Mouse (Mus musculus) lung, postnatal 0 days (tissue): ENCODE data around the gene P2rx4. TPM values are rescaled to one million over a fixed set of nuclear protein-coding genes. Genes with fewer than 3 reads are reported as not detected.

ENCODE experiments used
- ATAC-seq: fragments of 200-750 bp; cut with Nextera tagmentation; 2 replicates; pipeline ENCODE4 v1.8.0; 2017; ENCODE audit warnings: moderate library complexity
- DNase-seq: peaks from one replicate; pipeline ENCODE4 v3.0.0-alpha.2; 2016; ENCODE audit warnings: low spot score
- H3K27ac ChIP-seq: fragments of 300-500 bp; sonication (generic); 2 replicates; pipeline ENCODE4 v1.5.1; 2014; ENCODE audit warnings: antibody characterized with exemption, mild to moderate bottlenecking, low read length, mixed read lengths
- H3K27me3 ChIP-seq: fragments of 300-500 bp; sonication (generic); replicated peaks from 2 replicates; pipeline ENCODE4 v1.6.1; 2014; ENCODE audit warnings: low read length, mixed read lengths; ENCODE audit not compliant: insufficient read depth
- H3K36me3 ChIP-seq: fragments of 300-500 bp; sonication (generic); 2 replicates; pipeline ENCODE4 v1.6.1; 2014; ENCODE audit warnings: low read length, mixed read lengths; ENCODE audit not compliant: insufficient read depth
- H3K4me1 ChIP-seq: fragments of 300-500 bp; sonication (generic); 2 replicates; pipeline ENCODE4 v1.6.1; 2014; ENCODE audit warnings: antibody characterized with exemption, low read depth, low read length, mixed read lengths; ENCODE audit not compliant: insufficient read depth
- H3K4me2 ChIP-seq: fragments of 300-500 bp; sonication (generic); replicated peaks from 2 replicates; pipeline ENCODE4 v1.6.1; 2014; ENCODE audit warnings: low read depth, mild to moderate bottlenecking, low read length, moderate library complexity, mixed read lengths
- H3K4me3 ChIP-seq: fragments of 300-500 bp; sonication (generic); 2 replicates; pipeline ENCODE4 v1.5.1; 2014; ENCODE audit warnings: low read depth, low read length
- H3K9ac ChIP-seq: fragments of 300-500 bp; sonication (generic); replicated peaks from 2 replicates; pipeline ENCODE4 v1.6.1; 2014; ENCODE audit warnings: low read depth, mild to moderate bottlenecking
- H3K9me3 ChIP-seq: fragments of 300-500 bp; sonication (generic); 2 replicates; pipeline ENCODE4 v1.6.1; 2016; ENCODE audit warnings: low read length, mixed read lengths
- CTCF ChIP-seq: IDR thresholded peaks from 2 replicates; pipeline ENCODE4 v1.5.1; 2016; ENCODE audit warnings: antibody characterized with exemption, mild to moderate bottlenecking
- EP300 ChIP-seq: IDR thresholded peaks from 2 replicates; pipeline ENCODE4 v1.6.1; 2016; ENCODE audit warnings: antibody characterized with exemption, mild to moderate bottlenecking, control low read depth
- WGBS: fragments of 180-500 bp; shearing (Covaris S2); extraction: QIAGEN DNeasy Blood & Tissue Kit; methylation state at CpG from one replicate; pipeline ENCODE4 v1.1.7; 2014; 5-methylcytosine and 5-hydroxymethylcytosine counted together
- polyA plus RNA-seq: library from polyadenylated mRNA; unstranded; fragments of >200 nt; fragmentation: Nextera tagmentation; extraction: Ambion mirVana; gene quantifications from 2 replicates; pipeline ENCODE4 v1.2.1, GENCODE M21; 2015

The P2rx4 gene
- polyA plus RNA-seq, 1 experiment from 2014 or later = 57.8 TPM

- DNase-seq = no peak
- no peaks in the 10 kb centered on the region for H3K36me3 ChIP-seq
- H3K27ac ChIP-seq = no peak overlapping the region
- H3K27me3 ChIP-seq = no peaks in the 10 kb centered on the region
- H3K4me2 ChIP-seq = no peak overlapping the region
- TF ChIP-seq EP300 = no peak
- TF ChIP-seq CTCF = no peak
- no peak overlapping the region for H3K4me3 ChIP-seq
- ATAC-seq = no peak
- H3K9me3 ChIP-seq = no peaks in the 10 kb centered on the region
- no peak overlapping the region for H3K9ac ChIP-seq
- 70% methylated on average over 8 of the region's 8 CpGs for WGBS
- H3K4me1 ChIP-seq = no peaks in the 10 kb centered on the region
Observed at GRCm38 (mm10) chr5:122676002-122676401, 31.3 kb upstream of the P2rx4 start.

DNA sequence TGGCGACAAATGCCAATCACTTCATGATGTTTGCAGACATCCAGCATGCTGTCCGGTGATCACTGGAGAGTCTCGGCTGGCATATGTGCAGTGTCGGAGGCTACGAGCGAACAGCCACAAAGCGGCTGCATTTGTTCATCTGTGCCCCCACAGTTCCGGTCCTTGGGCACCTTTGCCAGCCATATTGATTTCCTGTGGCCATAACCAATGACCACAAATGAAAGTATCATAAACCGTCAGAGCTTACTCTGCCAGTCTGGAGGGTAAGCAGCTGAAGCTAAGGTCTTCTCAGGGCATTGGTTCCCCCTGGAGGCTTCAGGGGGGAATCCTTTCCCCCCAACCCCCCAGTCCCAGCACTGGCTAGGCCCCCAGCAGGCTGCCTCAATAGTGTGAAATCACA, 29.4 kb upstream of the P2rx4 start:
- DNase-seq (no peak), ATAC-seq (no peak)
- Histone ChIP-seq H3K27me3 (no peaks in the 10 kb centered on the region), H3K4me3 (no peak overlapping the region), H3K9ac (no peak overlapping the region), H3K9me3 (no peaks in the 10 kb centered on the region), H3K27ac (no peak overlapping the region), H3K36me3 (no peaks in the 10 kb centered on the region), H3K4me2 (no peak overlapping the region), H3K4me1 (no peaks in the 10 kb centered on the region)
- no peak for TF ChIP-seq CTCF
- no peak for TF ChIP-seq EP300
- 85% methylated on average over 9 of the region's 9 CpGs for WGBS

DNA sequence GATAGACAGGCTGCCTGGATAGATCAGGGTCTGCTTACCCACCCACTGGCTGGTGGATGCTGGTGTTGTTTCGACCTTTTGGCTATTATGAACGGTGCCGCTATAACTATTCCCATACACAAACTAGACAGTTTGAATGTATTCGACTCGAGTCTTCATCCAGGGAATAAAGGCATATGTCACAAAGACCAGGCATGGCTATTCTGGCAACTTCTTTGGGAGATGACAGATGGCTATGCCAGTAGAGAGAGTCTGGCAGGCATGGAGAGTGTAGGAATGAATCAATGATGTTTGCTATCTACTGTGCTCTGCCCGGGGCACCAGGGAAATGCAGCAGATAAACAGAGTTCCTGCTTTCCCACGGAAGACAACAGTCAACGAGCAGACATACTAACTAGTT, 27.5 kb upstream of the P2rx4 start:
- no peak for ATAC-seq
- H3K4me3 ChIP-seq = no peak overlapping the region
- no peaks in the 10 kb centered on the region for H3K36me3 ChIP-seq
- WGBS = 84% methylated on average over 8 of the region's 8 CpGs
- no peak overlapping the region for H3K9ac ChIP-seq
- no peaks in the 10 kb centered on the region for H3K4me1 ChIP-seq
- H3K27me3 ChIP-seq = no peaks in the 10 kb centered on the region
- H3K4me2 ChIP-seq = no peak overlapping the region
- no peaks in the 10 kb centered on the region for H3K9me3 ChIP-seq
- no peak for DNase-seq
- TF ChIP-seq EP300 (no peak), CTCF (no peak)
- H3K27ac ChIP-seq = no peak overlapping the region

DNA sequence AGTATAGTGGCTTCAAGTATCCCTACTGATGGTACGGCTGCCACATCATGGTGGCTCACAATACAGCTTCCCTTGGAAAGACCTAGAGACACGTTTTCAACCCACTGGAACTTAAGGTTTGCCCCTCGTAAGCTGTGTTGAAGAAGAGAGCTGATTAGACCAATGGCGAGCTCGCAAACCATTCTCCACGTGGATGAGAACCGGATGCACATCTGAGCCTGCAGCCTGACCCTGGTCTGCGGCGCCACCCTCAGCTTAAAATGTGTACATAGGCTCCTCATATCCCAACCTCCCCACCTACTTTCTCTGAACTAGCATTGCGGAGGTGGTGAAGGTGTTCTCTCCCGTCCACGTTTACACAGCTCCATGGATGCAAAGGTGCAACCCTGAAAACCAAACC, 26.1 kb upstream of the P2rx4 start:
- Histone ChIP-seq H3K36me3 (no peaks in the 10 kb centered on the region), H3K4me1 (no peaks in the 10 kb centered on the region), H3K9me3 (no peaks in the 10 kb centered on the region), H3K27me3 (no peaks in the 10 kb centered on the region), H3K9ac (no peak overlapping the region), H3K4me3 (no peak overlapping the region), H3K4me2 (no peak overlapping the region), H3K27ac (no peak overlapping the region)
- TF ChIP-seq CTCF (peak; percentile 8; the same call in 1 of the 2 replicates), EP300 (no peak)
- WGBS = 79% methylated on average over 12 of the region's 12 CpGs
- no peak for DNase-seq
- no peak for ATAC-seq

DNA sequence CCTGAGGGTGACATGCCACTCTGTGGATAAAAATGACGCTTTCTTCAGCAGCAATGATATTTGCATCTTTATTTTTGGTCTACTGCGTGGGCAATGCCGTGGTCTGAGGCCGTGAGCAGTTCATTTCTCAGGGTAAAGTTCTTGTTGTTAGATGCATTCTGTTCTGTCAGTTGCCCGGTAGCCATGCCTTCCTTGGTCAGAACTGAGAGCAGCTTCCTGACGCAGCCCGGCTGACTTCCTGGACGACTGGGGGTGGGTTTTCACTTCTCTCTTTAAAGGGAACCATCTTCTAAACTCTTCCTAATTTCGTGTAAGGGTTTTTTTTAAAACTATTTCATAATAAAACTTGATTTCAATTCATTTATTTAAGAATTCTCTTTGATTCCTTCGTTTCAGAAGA, 23.4 kb upstream of the P2rx4 start:
- H3K9ac ChIP-seq = no peak overlapping the region
- H3K4me2 ChIP-seq = no peak overlapping the region
- H3K9me3 ChIP-seq = no peaks in the 10 kb centered on the region
- no peaks in the 10 kb centered on the region for H3K27me3 ChIP-seq
- DNase-seq = no peak
- no peak for ATAC-seq
- H3K4me1 ChIP-seq = no peaks in the 10 kb centered on the region
- no peaks in the 10 kb centered on the region for H3K36me3 ChIP-seq
- H3K4me3 ChIP-seq = no peak overlapping the region
- TF ChIP-seq CTCF (no peak), EP300 (no peak)
- no peak overlapping the region for H3K27ac ChIP-seq
- WGBS = 56% methylated on average over 10 of the region's 10 CpGs

DNA sequence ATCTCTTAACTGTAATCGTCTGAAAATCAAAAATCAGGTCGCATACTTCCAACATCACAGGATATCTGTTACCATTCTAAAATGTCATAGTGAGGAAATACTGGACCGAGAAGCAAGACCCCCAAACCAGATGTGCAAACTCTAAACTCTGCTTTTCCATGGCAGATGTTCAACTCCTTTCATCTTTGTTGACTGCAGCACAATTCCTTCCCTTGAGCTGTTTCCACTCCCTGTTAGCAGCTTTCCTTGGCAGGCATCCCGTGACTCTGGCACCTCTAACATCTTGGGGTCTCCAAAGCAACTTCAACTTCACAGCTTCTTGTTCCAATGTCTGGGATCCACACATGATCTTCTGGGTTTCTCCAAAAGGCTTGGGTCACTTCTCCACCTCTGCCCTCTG, 20.0 kb upstream of the P2rx4 start:
- H3K4me1 ChIP-seq = no peaks in the 10 kb centered on the region
- no peak for TF ChIP-seq CTCF
- no peak for TF ChIP-seq EP300
- no peak for ATAC-seq
- no peak overlapping the region for H3K27ac ChIP-seq
- no peak overlapping the region for H3K9ac ChIP-seq
- no peak for DNase-seq
- no peaks in the 10 kb centered on the region for H3K9me3 ChIP-seq
- H3K4me2 ChIP-seq = no peak overlapping the region
- no peak overlapping the region for H3K4me3 ChIP-seq
- WGBS = 65% methylated on average over 4 of the region's 4 CpGs
- H3K36me3 ChIP-seq = no peaks in the 10 kb centered on the region
- H3K27me3 ChIP-seq = no peaks in the 10 kb centered on the region

GRCm38 (mm10) chr5:122689153-122689552, 18.2 kb upstream of the P2rx4 start:
- TF ChIP-seq CTCF (no peak), EP300 (no peak)
- H3K9ac ChIP-seq = no peak overlapping the region
- H3K27me3 ChIP-seq = no peaks in the 10 kb centered on the region
- WGBS = 76% methylated on average over 7 of the region's 7 CpGs
- no peak for ATAC-seq
- no peak overlapping the region for H3K4me2 ChIP-seq
- no peak overlapping the region for H3K27ac ChIP-seq
- no peaks in the 10 kb centered on the region for H3K36me3 ChIP-seq
- no peaks in the 10 kb centered on the region for H3K9me3 ChIP-seq
- H3K4me1 ChIP-seq = no peaks in the 10 kb centered on the region
- DNase-seq = no peak
- H3K4me3 ChIP-seq = no peak overlapping the region
